Mouse (Mus musculus) monocyte, adult 2 months (primary cell): ENCODE measurements around the gene 4931408C20Rik.

Experiments used
- DNase-seq, 2 experiments: peaks; one replicate each; pipeline ENCODE4 v3.0.0; 2022; ENCODE audit warnings: low spot score in 2 of 2, low read depth in 1 of 2

Gene 4931408C20Rik

DNA sequence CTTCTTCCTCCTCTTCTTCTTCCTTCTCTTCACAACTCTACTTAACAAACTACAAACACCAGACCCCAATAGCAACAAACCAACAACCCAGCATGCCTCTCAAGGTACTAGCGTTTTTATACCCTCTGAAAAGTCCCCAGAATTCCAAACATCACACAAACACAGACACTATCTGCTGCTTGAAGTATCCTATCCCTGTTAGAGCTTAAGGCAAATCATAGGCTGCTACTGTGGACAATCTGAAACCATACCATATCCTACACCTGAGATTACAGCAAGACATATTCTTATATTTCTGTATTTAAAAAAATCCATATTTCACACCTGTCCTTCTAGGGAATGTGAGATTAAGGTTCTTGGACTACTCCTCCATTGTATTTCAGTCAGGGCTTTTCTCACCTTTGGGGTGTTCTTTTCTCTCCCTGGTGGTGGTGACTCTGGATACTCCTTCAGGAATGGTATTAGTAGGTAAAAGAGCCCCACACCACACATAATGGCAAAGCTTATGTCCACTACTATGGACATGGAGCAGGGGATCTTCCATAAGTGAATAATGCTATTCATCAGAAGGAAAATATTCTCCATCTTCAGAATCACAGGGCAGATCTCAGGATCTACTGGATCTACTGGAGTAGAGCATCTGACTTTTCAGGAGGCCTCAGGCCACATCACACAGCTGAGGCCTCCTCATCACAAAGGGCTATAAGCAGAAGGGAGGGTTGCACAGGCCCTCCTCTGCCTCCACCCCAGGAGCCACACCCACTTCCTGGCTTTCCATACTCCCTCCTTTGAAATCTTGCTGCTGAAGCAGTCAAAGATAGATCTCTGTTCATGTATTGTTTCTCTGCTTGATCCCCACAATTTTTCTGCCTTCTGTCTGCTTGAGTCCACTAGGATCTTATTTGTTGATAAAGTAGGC is at the start of gene 4931408C20Rik:
4931408C20Rik (minus strand) TSS at position 619 of the 919 bp plus-strand sequence.
- peak in 1 of 2 experiments; percentile 9 for DNase-seq

DNA sequence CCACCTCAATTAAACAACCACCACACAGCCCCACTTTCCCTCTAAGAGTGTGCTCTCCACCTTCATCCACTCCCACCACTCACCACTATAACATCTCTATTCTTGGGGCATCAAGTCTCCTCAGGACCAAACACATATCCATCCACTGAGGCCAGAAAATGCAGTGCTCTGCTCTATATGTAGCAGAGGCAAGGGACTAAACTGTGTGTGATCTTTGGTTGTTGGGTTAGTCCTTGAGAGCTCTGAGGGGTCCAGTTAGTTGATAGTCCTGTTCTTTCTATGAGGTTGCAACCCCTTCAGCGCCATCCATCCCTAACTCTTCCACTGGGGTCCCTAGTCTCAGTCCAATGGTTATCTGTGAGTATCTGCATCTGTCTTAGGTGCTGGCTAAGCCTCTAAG is 666 bp upstream of the 4931408C20Rik start:
- no peak for DNase-seq

DNA sequence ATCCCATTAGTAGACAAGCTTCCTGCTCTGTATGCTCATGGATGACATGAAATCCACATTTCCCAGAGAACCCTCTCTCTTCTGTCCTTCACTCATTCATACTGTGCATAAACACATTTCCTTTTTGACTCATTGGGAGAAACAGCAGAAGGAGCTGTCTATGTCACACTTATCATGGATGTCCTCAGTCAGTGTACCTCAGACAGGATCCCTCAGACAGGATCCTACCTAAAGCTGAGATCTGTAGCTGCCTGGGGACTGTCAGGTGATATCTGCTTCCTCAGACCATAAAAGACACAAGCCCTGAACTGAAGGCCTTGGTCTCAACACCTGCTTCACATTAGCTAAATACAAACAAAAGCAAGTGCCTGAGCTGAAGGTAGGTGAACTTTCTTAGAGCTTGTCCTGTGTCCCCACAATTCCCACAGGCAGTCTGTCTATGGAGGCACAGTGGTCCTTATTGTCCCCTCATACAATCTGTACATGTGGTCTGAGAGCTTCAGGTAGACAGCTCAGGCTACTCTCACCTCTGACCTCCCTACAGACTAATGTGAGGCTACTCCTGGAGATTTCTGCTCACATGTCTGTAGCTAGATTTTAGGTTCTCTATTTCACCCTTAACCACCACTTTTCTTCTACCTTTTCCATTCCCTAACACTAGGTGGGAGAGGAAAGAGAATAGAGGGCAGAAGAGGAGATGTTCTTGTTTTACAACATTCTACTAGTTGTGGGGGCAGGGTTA is 1.1 kb downstream of the 4931408C20Rik start:
- DNase-seq: no peak

DNA sequence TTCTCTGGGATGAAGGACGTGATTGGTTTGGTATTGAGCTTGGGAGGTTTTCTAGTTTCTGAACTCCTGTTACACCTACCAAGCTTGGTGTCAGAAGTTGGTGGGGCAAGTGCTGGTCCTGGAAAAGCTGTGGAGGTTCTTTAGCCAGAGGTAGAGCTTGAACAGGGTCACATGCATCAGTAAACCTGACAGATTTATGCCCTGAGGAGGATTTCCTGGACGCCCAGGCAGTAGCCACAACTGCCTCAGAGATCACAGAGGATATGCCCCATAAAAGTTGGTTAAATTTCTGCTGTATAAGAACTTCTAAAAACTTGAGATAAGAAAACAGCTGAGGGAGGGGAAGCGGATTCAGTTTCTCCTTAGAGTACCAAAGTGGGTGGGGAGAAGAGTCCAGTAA is 1.9 kb downstream of the 4931408C20Rik start:
- DNase-seq: no peak

DNA sequence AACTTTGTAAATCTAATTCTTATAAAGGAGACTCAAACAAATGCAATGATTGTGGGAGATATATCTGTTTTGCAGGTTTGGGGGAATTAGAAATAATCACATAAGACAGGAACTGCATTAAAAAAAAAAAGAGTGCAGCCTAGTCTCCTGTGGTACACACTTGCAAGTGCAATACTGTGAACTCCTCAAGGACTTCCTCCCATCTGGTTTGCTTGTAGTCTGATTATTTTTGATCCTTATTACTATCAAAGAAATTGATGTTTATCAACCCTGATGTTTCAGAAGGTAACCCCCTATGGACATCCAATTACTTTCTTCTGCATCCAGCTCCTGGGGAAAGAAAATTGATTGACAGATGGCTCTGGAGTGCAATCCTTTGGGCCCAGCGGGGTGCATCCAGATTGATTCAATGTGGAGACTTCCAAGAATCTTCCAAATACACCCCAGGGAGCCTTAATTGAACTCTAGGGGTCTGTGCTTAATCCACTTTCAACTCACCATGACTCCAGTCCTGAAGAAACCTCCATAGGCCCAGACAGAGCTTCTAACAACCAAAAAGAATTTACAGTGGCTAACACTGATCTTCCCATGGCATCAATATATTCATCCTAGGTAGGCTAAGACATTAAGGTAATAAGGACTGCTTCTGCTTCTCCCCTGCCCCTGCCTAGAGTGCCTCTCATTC is 37.4 kb downstream of the 4931408C20Rik start:
- no peak for DNase-seq

DNA sequence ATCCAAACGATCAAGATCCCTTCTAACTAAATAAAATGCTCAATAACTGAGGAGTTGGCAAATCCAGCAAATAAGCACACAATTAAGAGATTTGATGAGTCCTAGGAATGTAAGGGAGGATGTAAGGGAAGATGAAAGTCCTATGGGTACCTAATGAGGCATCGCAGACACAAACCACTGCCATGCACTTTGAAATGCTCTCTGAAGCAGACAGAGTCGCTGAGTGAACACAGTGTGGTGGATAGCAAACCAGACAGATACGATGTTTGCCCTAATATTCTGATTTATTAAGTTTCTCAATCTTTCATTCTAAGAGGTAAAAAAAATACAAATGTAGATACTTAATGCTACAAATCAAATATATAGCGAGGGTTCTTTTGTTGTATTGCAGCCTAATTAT is 51.2 kb downstream of the 4931408C20Rik start:
- DNase-seq: no peak
